In genomic region chr11:117965561-117965981, GRCm38 (mm10) we compare ENCODE assay signal across 8 mouse cellular contexts. TPM values are rescaled to one million over a fixed set of nuclear protein-coding genes. Genes with fewer than 3 reads are reported as not detected.
DNase-seq lines count a peak whose midpoint lies in the region; ATAC-seq and TF ChIP-seq lines count a peak whose summit lies in the region.

No protein-coding gene starts in this region.

- H3K9ac ChIP-seq in hindbrain, postnatal 0 days (replicated peaks; ENCODE audit: low read length) = no peak overlapping the region; the same call in 1 of the 2 replicates
- no peak overlapping the region for H3K9ac ChIP-seq in embryonic facial prominence, embryonic 12.5 days
- H3K9ac ChIP-seq in liver, embryonic 11.5 days (ENCODE audit: low read depth, low read length) = no peak overlapping the region

- peak overlapping the region; percentile 86 for H3K27ac ChIP-seq in hindbrain, embryonic 10.5 days
- no peak overlapping the region for H3K27ac ChIP-seq in hindbrain, postnatal 0 days
- no peak overlapping the region for H3K27ac ChIP-seq in embryonic facial prominence, embryonic 12.5 days
- no peak overlapping the region for H3K27ac ChIP-seq in liver, embryonic 11.5 days (ENCODE audit: low read depth, low read length)

- H3K4me2 ChIP-seq in hindbrain, postnatal 0 days (ENCODE audit: low read depth, low read length) = no peak overlapping the region
- H3K4me2 ChIP-seq in embryonic facial prominence, embryonic 12.5 days (replicated peaks) = peak overlapping the region; percentile 2
- H3K4me2 ChIP-seq in liver, embryonic 11.5 days = peak overlapping the region; percentile 92; the same call in 1 of the 2 replicates

- WGBS in hindbrain, embryonic 10.5 days = 11% methylated on average over 9 of the region's 9 CpGs
- whole genome bisulfite sequencing in hindbrain, postnatal 0 days = 23% methylated on average over 9 of the region's 9 CpGs
- 17% methylated on average over 9 of the region's 9 CpGs for whole genome bisulfite sequencing in embryonic facial prominence, embryonic 12.5 days
- WGBS in liver, embryonic 11.5 days = 25% methylated on average over 9 of the region's 9 CpGs

- H3K4me3 ChIP-seq in hindbrain, embryonic 10.5 days = peak overlapping the region; percentile 65
- no peak overlapping the region for H3K4me3 ChIP-seq in hindbrain, postnatal 0 days (ENCODE audit: low read length)
- H3K4me3 ChIP-seq in embryonic facial prominence, embryonic 12.5 days = no peak overlapping the region
- H3K4me3 ChIP-seq in liver, embryonic 11.5 days (ENCODE audit: low read depth, low read length) = no peak overlapping the region

- TF ChIP-seq CTCF in hindbrain, postnatal 0 days (IDR thresholded peaks at IDR 0.05; ENCODE audit: low read depth) = no peak

- H3K27me3 ChIP-seq in hindbrain, embryonic 10.5 days (ENCODE audit: insufficient read depth, poor library complexity, severe bottlenecking) = peaks cover 58% of the 10 kb centered on the region
- no peaks in the 10 kb centered on the region for H3K27me3 ChIP-seq in hindbrain, postnatal 0 days (ENCODE audit: insufficient read depth, low read length)
- H3K27me3 ChIP-seq in embryonic facial prominence, embryonic 12.5 days = peaks cover 19% of the 10 kb centered on the region
- peaks cover 49% of the 10 kb centered on the region for H3K27me3 ChIP-seq in liver, embryonic 11.5 days (replicated peaks; ENCODE audit: control insufficient read depth, insufficient read depth, low read length)

- peaks cover 18% of the 10 kb centered on the region for H3K36me3 ChIP-seq in hindbrain, embryonic 10.5 days
- H3K36me3 ChIP-seq in hindbrain, postnatal 0 days (ENCODE audit: insufficient read depth, low read length) = no peaks in the 10 kb centered on the region
- H3K36me3 ChIP-seq in embryonic facial prominence, embryonic 12.5 days = no peaks in the 10 kb centered on the region
- H3K36me3 ChIP-seq in liver, embryonic 11.5 days (ENCODE audit: control insufficient read depth, insufficient read depth, low read length) = no peaks in the 10 kb centered on the region

- no peaks in the 10 kb centered on the region for H3K9me3 ChIP-seq in hindbrain, embryonic 10.5 days
- H3K9me3 ChIP-seq in hindbrain, postnatal 0 days (ENCODE audit: low read length) = no peaks in the 10 kb centered on the region
- no peaks in the 10 kb centered on the region for H3K9me3 ChIP-seq in embryonic facial prominence, embryonic 12.5 days
- H3K9me3 ChIP-seq in liver, embryonic 11.5 days (ENCODE audit: control insufficient read depth, low read length) = no peaks in the 10 kb centered on the region

- peak; percentile 25 for DNase-seq in hindbrain, embryonic 10.5 days (ENCODE audit: low spot score)
- DNase-seq in hindbrain, postnatal 0 days (ENCODE audit: low spot score) = no peak
- DNase-seq in liver, embryonic 11.5 days (ENCODE audit: low spot score) = no peak
- DNase-seq in urinary bladder, adult 2 months (ENCODE audit: low spot score) = no peak
- no peak for DNase-seq in adipocyte (ENCODE audit: low spot score)

- H3K4me1 ChIP-seq in hindbrain, embryonic 10.5 days (replicated peaks) = peaks cover 94% of the 10 kb centered on the region
- peaks cover 26% of the 10 kb centered on the region for H3K4me1 ChIP-seq in hindbrain, postnatal 0 days (ENCODE audit: insufficient read depth, low read length)
- H3K4me1 ChIP-seq in embryonic facial prominence, embryonic 12.5 days = peaks cover 66% of the 10 kb centered on the region
- H3K4me1 ChIP-seq in liver, embryonic 11.5 days (replicated peaks; ENCODE audit: control insufficient read depth, insufficient read depth, low read length) = peaks cover 69% of the 10 kb centered on the region

- ATAC-seq in hindbrain, postnatal 0 days = no peak
- peak; percentile 31 for ATAC-seq in CD4-positive, CD25-positive, alpha-beta regulatory T cell, adult 4 months
- ATAC-seq in embryonic facial prominence, embryonic 12.5 days (ENCODE audit: insufficient number of reproducible peaks, insufficient read depth, low FRiP score, low TSS enrichment) = no peak
- no peak for ATAC-seq in liver, embryonic 11.5 days (replicated peaks; ENCODE audit: low FRiP score)
- no peak for ATAC-seq in megakaryocyte progenitor cell, adult 5-6 weeks (replicated peaks; ENCODE audit: poor library complexity)

RNA-seq across cellular contexts. Expression of gene Socs3, which starts 4.3 kb away (rescaled TPM):
- 12.5 and 14.2 TPM in 2 replicates for polyA plus RNA-seq in hindbrain, embryonic 10.5 days (2016; fragmentation: Nextera tagmentation; extraction: Ambion mirVana)
- total RNA-seq in hindbrain, postnatal 0 days (2014; rRNA removed) = 12.3 and 12.4 TPM in 2 replicates
- 6.0 and 7.0 TPM in 2 replicates for polyA plus RNA-seq in hindbrain, postnatal 0 days (2015; fragmentation: Nextera tagmentation; extraction: Ambion mirVana)
- polyA plus RNA-seq in CD4-positive, CD25-positive, alpha-beta regulatory T cell, adult 4 months (2017; shearing (Covaris generic)) = 10 to 100 TPM; 34.4 to 35.5 TPM
- polyA plus RNA-seq in embryonic facial prominence, embryonic 12.5 days (2016; fragmentation: Nextera tagmentation; extraction: Ambion mirVana) = 18.4 and 19.3 TPM in 2 replicates
- polyA plus RNA-seq in liver, embryonic 11.5 days (2014; fragmentation: Nextera tagmentation; extraction: Ambion mirVana) = 3.7 and 4.6 TPM in 2 replicates
- polyA plus RNA-seq in urinary bladder, adult 2 months (2012; rRNA removed) = 7.8 and 9.8 TPM in 2 replicates
- total RNA-seq in megakaryocyte progenitor cell, adult 5-6 weeks (2015) = 0.76 and 0.96 TPM in 2 replicates
- 0.79 and 1.1 TPM in 2 replicates for total RNA-seq in megakaryocyte progenitor cell, adult 5-6 weeks (2017)

RNA-seq across cellular contexts. Expression of gene Pgs1, which starts 20.5 kb away (rescaled TPM):
- polyA plus RNA-seq in hindbrain, embryonic 10.5 days (2016; fragmentation: Nextera tagmentation; extraction: Ambion mirVana) = 46.2 and 51.9 TPM in 2 replicates
- total RNA-seq in hindbrain, postnatal 0 days (2014; rRNA removed) = 72.7 and 85.0 TPM in 2 replicates
- 57.2 and 58.3 TPM in 2 replicates for polyA plus RNA-seq in hindbrain, postnatal 0 days (2015; fragmentation: Nextera tagmentation; extraction: Ambion mirVana)
- polyA plus RNA-seq in CD4-positive, CD25-positive, alpha-beta regulatory T cell, adult 4 months (2017; shearing (Covaris generic)) = 10 to 100 TPM; 34.3 to 38.8 TPM
- polyA plus RNA-seq in embryonic facial prominence, embryonic 12.5 days (2016; fragmentation: Nextera tagmentation; extraction: Ambion mirVana) = 43.0 and 46.2 TPM in 2 replicates
- polyA plus RNA-seq in liver, embryonic 11.5 days (2014; fragmentation: Nextera tagmentation; extraction: Ambion mirVana) = 31.5 and 31.9 TPM in 2 replicates
- polyA plus RNA-seq in urinary bladder, adult 2 months (2012; rRNA removed) = 24.6 and 31.2 TPM in 2 replicates
- 13.0 and 14.7 TPM in 2 replicates for total RNA-seq in megakaryocyte progenitor cell, adult 5-6 weeks (2015)
- total RNA-seq in megakaryocyte progenitor cell, adult 5-6 weeks (2017) = 15.6 and 18.7 TPM in 2 replicates
